Mouse (Mus musculus) kidney, postnatal 25 days (tissue): ENCODE results near the gene Cflar.
A peak's percentile ranks its signal among the peaks of the same experiment; 100 is the strongest.
"Not testable (repeated sequence)": the region's sequence is repeated elsewhere in the genome, so short reads cannot be mapped to it uniquely, and the experiment has no call there.

Experiments
- DNase-seq, 2 experiments: peaks; one replicate each; pipeline ENCODE4 v3.0.0; 2021; ENCODE audit warnings: mixed read lengths in 2 of 2

The Cflar gene

DNA sequence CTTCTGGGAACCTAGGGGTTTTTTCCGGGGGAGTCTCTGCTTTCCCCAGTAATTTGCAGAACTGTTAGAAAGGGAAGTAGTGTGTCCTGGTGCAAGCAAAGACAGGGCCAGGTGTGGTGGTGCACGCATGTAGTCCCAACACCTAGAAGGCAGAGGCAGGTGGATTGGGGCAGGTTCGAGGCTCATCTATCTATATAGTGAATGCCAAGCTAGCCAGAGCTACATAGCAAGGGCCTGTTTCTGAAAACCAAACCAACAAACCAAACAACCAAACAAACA, 17.2 kb downstream of the Cflar start:
- no peak for DNase-seq

- DNase-seq = peak in 1 of 2 experiments; percentile 76
Measured at GRCm38 (mm10) chr1:58733636-58734035, 22.3 kb downstream of the Cflar start.

DNA sequence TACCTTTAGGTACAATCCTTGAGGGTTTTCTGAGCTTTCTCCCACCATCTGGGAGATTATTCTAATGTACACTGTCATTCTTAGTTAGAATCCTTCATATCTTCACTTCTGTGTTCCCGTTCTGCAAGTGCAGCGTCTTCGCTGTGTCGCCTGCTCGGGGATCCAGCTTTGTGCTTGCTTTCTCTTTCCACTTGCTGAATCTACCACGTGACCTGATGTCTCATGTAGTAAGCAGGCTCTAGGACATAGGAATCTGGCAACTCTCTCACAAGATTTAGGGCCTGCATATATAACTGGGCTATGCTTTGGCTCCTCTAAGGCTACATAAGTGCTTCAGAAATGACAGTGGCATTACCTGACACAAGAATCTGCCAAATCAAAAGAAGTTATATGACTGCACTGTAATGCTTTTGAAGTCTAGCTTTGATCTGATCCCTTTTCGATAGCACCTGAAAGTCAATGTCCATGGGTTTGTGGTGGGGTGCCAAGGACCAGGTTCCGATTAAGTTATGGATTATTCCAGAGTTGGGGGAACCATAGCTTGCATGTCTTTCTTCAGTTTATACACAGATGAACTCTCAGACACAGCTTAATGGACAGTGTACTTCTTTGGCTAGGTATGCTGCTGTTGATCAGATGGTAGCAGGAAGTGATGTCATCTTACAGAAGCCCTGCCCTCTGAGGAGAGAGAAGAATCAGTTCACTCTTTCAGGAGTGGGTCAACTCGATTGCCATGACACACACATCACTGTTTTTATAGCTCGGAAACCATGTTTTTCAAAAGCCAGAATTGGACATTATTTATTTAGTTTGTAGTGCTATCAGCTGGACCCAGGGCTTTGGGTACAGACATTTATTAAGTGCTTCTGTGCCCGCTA, 23.0 kb downstream of the Cflar start:
- no peak for DNase-seq

GRCm38 (mm10) chr1:58735962-58736361, 24.7 kb downstream of the Cflar start:
- DNase-seq = peak; percentile 55 to 76

DNA sequence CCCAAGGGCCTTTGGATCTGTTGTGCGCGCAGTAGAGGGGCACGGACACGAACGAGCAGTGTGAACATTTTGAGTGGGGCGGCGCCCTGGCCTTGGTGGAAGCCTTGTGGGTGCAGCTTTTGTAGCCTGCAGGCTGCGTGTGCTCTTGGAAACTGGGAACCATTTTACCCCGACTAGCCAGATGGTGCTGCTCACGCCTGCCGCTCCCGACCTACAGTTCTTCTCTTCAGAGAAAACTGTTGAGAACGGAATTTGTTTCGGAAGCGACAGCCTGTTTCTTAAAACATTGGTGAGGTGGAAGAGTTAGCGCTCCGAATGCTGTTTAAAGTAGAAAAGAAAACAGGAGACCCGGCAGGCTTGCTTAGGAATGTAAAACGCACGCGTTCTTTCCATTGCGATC, 25.7 kb downstream of the Cflar start:
- no peak for DNase-seq

DNA sequence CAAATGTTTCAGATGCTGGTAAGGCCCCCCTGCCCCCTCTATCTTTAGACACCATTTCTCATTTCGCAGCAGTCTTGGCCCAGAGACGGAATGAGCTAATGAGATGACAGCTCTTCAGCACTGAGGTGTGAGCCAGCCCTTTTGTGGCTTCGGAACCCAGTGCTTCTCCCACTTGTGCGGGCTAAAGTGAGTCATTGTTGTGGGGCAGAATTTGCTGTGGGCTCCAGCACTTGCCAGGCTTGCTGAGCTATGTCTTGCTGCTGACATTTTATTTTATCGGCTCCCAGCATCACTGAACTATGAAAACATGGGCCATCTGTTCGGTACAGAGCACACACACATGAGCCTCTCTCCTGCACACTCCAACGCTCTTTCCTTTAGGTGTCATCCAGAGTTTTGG, 28.2 kb downstream of the Cflar start:
- peak in 1 of 2 experiments; percentile 23 for DNase-seq

GRCm38 (mm10) chr1:58742571-58743021, 31.3 kb downstream of the Cflar start:
- no peak for DNase-seq

DNA sequence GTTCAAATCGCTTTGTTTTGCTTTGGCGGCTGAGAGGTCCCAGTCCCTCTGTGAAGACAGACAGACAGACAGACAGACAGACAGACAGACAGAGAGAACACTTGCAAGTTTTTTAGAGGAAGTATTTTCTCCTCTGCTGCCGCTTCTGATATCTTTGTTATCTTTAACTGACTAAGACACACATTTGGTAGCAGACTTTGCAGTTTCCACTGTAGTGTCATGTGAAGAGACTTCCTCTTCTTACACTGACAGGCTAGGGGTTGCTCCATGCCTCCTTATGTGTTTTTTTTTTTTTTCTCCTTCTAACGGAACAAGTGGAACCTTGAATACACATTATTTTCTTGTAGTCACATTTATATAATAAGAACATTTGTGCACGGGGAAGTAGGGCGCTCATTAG, 31.9 kb downstream of the Cflar start:
- no peak for DNase-seq

GRCm38 (mm10) chr1:58744645-58745044, 33.3 kb downstream of the Cflar start:
- DNase-seq = peak; percentile 86 to 93

DNA sequence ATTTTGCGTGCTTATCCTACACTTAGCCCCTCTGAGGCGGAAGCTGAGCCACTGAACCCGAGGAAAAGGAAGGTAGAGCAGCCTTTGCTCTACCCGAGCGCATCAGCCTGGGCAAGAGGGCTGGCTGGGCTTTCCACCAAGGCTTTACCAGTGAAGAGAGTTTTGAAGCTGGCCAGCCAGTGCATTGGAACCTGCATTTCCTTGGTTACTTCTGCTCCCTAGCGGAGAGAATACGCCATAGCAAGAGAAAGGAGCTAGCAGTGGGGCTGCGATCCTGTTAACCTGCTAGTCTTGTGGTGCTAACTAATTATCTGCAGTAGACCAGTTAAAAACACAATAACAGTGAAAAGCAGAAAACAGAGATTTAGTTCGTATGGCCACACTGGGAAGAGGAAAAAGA, 35.6 kb downstream of the Cflar start:
- DNase-seq = peak; percentile 66 to 76

GRCm38 (mm10) chr1:58759451-58759850, 48.1 kb downstream of the Cflar start:
- no peak for DNase-seq

DNA sequence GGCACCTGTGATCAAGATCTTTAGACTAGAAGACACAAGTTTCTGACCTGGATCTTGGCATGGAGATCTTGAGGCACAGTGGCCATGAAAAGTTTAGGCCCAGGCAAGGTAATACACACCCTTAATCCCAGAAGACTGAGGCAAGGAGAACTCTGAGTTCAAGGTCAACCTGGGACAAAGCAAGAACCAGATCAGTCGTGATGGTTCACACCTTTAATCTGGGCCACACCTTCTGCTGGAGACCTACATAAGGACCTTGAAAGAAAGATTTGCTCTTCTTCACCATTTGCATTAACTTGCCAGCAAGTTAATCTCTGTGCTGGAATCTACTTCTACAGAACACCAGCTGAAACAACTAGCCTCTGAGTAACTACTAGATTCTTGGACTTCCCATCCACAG, 49.3 kb downstream of the Cflar start:
- DNase-seq = no peak

GRCm38 (mm10) chr1:58761391-58762275, 50.3 kb downstream of the Cflar start:
- peak; percentile 55 to 65 for DNase-seq

- DNase-seq = no peak
Measured at GRCm38 (mm10) chr1:58762576-58762975, 51.3 kb downstream of the Cflar start.

GRCm38 (mm10) chr1:58766446-58766845, 55.1 kb downstream of the Cflar start:
- not testable (repeated sequence) for DNase-seq

DNA sequence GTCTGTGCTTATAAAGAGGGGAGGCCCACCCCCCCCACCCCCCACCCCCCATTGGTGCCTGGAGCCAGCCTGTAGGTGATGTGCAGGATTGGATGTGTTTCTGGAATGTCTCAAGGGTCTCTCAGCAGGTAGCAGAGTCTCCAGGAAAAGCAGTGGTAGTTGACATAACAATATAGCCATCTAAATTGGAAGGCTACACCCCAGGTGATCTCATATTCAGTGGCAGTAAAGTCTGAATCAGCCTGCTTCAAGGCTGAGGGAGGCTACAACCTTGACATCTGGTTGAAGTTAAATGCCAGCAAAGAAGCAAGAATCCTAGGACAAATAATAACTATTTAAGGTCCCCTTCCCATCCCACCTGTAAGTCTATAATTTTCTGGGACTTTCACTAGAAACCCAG, 57.8 kb downstream of the Cflar start:
- no peak for DNase-seq

DNA sequence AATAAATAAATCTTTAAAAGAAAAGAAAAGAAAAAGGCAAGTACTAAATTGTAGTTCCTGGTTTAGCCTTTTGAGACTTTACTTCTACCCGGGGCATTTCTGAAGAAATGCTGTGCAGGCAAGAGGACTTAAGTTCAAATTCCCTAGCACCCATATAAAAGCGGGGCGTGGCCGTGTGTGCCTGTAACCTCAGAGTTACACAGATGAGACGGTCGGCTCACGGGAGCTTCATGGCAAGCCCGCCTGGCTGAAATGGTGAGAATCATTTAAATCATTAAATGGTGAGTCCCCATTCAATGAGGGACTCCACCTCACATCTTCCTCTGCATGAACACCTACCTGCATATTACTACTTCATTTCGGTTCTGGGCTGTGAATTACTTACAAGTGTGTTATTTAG, 58.4 kb downstream of the Cflar start:
- DNase-seq = no peak

- DNase-seq = peak in 1 of 2 experiments; percentile 74
Measured at GRCm38 (mm10) chr1:58770111-58770720, 58.9 kb downstream of the Cflar start.

- DNase-seq = no peak
Measured at GRCm38 (mm10) chr1:58772084-58772483, 60.8 kb downstream of the Cflar start.

GRCm38 (mm10) chr1:58773280-58773679, 62.0 kb downstream of the Cflar start:
- no peak for DNase-seq

- DNase-seq = peak; percentile 35 to 54
Measured at GRCm38 (mm10) chr1:58773905-58774304, 62.6 kb downstream of the Cflar start.

GRCm38 (mm10) chr1:58775361-58775760, 64.1 kb downstream of the Cflar start:
- no peak for DNase-seq

- DNase-seq = no peak
Measured at GRCm38 (mm10) chr1:58777583-58777982, 66.3 kb downstream of the Cflar start.
